Mouse (Mus musculus) limb, embryonic 12.5 days (tissue): ENCODE measurements around the gene Serinc3. TPM values are rescaled to one million over a fixed set of nuclear protein-coding genes. Genes with fewer than 3 reads are reported as not detected.

ENCODE experiments used
- ATAC-seq: fragments of 200-750 bp; cut with Nextera tagmentation; 2 replicates; pipeline ENCODE4 v1.8.0; 2017; ENCODE audit warnings: low read depth, moderate TSS enrichment; ENCODE audit not compliant: insufficient number of reproducible peaks, insufficient read depth, low FRiP score, low TSS enrichment
- H3K27ac ChIP-seq: fragments of 300-500 bp; sonication (generic); 2 replicates; pipeline ENCODE4 v1.5.1; 2016; ENCODE audit warnings: mild to moderate bottlenecking, moderate library complexity
- H3K27me3 ChIP-seq: fragments of 300-500 bp; sonication (generic); 2 replicates; pipeline ENCODE4 v1.6.1; 2016; ENCODE audit warnings: mild to moderate bottlenecking, moderate library complexity
- H3K36me3 ChIP-seq: fragments of 300-500 bp; sonication (generic); 2 replicates; pipeline ENCODE4 v1.6.1; 2016; ENCODE audit warnings: mild to moderate bottlenecking, moderate library complexity
- H3K4me1 ChIP-seq: fragments of 300-500 bp; sonication (generic); replicated peaks from 2 replicates; pipeline ENCODE4 v1.6.1; 2016
- H3K4me2 ChIP-seq: fragments of 300-500 bp; sonication (generic); 2 replicates; pipeline ENCODE4 v1.6.1; 2016; ENCODE audit warnings: mild to moderate bottlenecking, moderate library complexity
- H3K4me3 ChIP-seq: fragments of 300-500 bp; sonication (generic); replicated peaks from 2 replicates; pipeline ENCODE4 v1.5.1; 2016; ENCODE audit warnings: mild to moderate bottlenecking
- H3K9ac ChIP-seq: fragments of 300-500 bp; sonication (generic); replicated peaks from 2 replicates; pipeline ENCODE4 v1.6.1; 2016; ENCODE audit warnings: mild to moderate bottlenecking, moderate library complexity
- H3K9me3 ChIP-seq: fragments of 300-500 bp; sonication (generic); 2 replicates; pipeline ENCODE4 v1.6.1; 2016; ENCODE audit warnings: mild to moderate bottlenecking, moderate library complexity
- WGBS: fragments of 180-500 bp; shearing (Covaris S2); methylation state at CpG from one replicate; pipeline ENCODE4 v1.1.7; 2016; 5-methylcytosine and 5-hydroxymethylcytosine counted together
- polyA plus RNA-seq: library from polyadenylated mRNA; unstranded; fragments of >200 nt; fragmentation: Nextera tagmentation; extraction: Ambion mirVana; gene quantifications from 2 replicates; pipeline ENCODE4 v1.2.1, GENCODE M21; 2016

The Serinc3 gene
- polyA plus RNA-seq, 1 experiment from 2014 or later = 25.4 TPM

GRCm38 (mm10) chr2:163590996-163591395, 53.9 kb downstream of the Serinc3 start:
- Histone ChIP-seq H3K36me3 (no peaks in the 10 kb centered on the region), H3K4me3 (no peak overlapping the region), H3K4me1 (no peaks in the 10 kb centered on the region; the same call in 1 of the 2 replicates), H3K27me3 (no peaks in the 10 kb centered on the region), H3K27ac (no peak overlapping the region), H3K9me3 (no peaks in the 10 kb centered on the region), H3K4me2 (no peak overlapping the region), H3K9ac (no peak overlapping the region)
- 52% methylated on average over 5 of the region's 5 CpGs for WGBS
- no peak for ATAC-seq

DNA sequence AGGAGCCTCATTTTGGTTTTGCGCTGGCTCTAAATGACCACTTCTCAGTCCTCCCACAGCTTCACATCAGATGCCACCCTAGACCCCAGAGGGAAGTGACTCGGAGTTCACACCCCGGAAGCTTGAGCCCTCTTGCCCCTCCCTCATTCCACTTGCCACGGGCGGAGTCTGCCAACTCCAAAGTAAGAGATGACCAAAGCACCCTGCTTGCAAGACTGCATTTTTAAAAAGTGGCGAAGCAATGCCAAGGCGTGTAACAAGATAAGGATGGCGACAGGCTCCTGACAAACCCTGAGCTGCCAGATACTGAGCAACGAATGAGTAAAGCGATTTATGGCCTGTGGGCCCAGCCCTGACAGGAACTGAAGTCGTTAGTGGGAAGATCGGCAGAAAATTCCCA, 54.7 kb downstream of the Serinc3 start:
- Histone ChIP-seq H3K4me1 (no peaks in the 10 kb centered on the region; the same call in 1 of the 2 replicates), H3K9ac (no peak overlapping the region)

DNA sequence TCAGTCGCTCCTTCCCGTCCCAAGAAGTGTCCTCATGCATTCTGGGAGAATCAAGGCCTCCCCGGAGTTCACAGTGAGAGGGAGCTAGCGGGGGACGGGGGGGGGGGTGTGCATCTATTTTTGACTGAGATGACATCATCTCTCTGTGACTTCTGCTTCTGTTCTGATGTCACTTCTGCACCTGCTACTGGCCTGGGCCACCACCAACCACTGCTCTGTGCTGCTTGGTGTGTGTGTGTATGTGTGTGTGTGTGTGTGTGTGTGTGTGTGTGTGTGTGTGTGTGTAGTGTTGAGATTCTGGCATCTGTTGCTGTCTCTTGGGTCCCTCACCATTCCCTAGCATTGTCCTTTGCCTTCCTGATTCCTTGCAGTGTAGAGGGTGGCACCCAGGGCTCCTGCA, 57.4 kb downstream of the Serinc3 start:
- H3K4me3 ChIP-seq = no peak overlapping the region
- ATAC-seq = no peak
- H3K4me2 ChIP-seq = no peak overlapping the region
- H3K27ac ChIP-seq = no peak overlapping the region
- H3K4me1 ChIP-seq = no peaks in the 10 kb centered on the region; the same call in 1 of the 2 replicates
- no peak overlapping the region for H3K9ac ChIP-seq
- no peaks in the 10 kb centered on the region for H3K9me3 ChIP-seq
- no peaks in the 10 kb centered on the region for H3K27me3 ChIP-seq
- H3K36me3 ChIP-seq = no peaks in the 10 kb centered on the region
- WGBS = 80% methylated on average over 5 of the region's 5 CpGs

More for the DNA sequence above, 54.7 kb downstream of the Serinc3 start:
- H3K27me3 ChIP-seq = no peaks in the 10 kb centered on the region
- H3K9me3 ChIP-seq = no peaks in the 10 kb centered on the region
- H3K4me3 ChIP-seq = no peak overlapping the region
- no peak overlapping the region for H3K4me2 ChIP-seq
- WGBS = 61% methylated on average over 12 of the region's 12 CpGs
- no peak overlapping the region for H3K27ac ChIP-seq
- H3K36me3 ChIP-seq = no peaks in the 10 kb centered on the region
- no peak for ATAC-seq

DNA sequence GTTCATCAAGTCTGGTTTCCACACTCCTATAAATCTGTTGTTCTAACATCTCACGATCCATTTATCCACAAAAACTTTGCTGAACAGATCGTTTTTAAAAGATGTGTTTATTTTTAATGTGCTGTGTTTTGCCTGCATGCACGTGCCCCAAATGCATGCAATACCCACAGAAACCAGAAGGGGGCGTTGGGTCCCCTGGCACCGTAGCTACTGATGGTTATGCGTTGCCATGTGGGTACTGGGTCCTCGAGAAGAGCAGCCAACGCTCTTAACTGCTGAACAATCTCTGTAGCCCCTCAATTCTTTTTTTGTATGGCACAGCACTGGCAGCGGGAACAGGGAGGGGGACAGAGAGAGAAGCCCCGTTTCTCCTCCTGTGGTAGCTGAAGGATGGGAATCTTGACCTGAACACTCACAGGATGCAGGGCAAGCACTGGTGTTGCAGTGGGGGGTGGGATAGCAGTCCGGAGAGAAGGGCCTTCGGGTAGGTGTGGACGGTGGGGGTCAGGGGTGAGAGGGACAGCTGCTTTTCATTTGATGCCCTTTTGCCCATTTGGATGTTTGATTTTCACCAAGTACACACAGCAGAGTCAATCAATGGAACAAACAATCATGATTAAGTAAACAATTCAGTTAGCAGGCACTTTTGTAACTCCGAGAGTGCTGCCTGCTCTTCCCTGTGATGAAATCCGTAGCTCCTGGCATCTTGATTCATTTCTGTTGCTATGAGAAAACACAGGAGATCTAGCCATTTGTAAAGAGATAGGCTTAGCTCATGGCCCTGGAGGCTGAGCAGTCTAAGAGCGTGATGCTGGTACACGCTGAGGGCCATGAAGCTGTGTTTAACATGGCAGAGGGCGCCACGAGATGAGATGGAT, 58.3 kb downstream of the Serinc3 start:
- H3K9ac ChIP-seq = no peak overlapping the region
- ATAC-seq = no peak
- no peaks in the 10 kb centered on the region; the same call in 1 of the 2 replicates for H3K4me1 ChIP-seq
- WGBS = 45% methylated on average over 19 of the region's 19 CpGs
- no peak overlapping the region for H3K4me3 ChIP-seq
- no peaks in the 10 kb centered on the region for H3K36me3 ChIP-seq
- no peaks in the 10 kb centered on the region for H3K9me3 ChIP-seq
- H3K4me2 ChIP-seq = no peak overlapping the region
- H3K27me3 ChIP-seq = no peaks in the 10 kb centered on the region
- no peak overlapping the region for H3K27ac ChIP-seq

GRCm38 (mm10) chr2:163584088-163584426, 60.9 kb downstream of the Serinc3 start:
- Histone ChIP-seq H3K4me3 (no peak overlapping the region), H3K27me3 (no peaks in the 10 kb centered on the region), H3K4me2 (no peak overlapping the region), H3K27ac (no peak overlapping the region), H3K4me1 (no peaks in the 10 kb centered on the region), H3K36me3 (no peaks in the 10 kb centered on the region), H3K9me3 (no peaks in the 10 kb centered on the region), H3K9ac (no peak overlapping the region)
- ATAC-seq = no peak
- WGBS = 80% methylated on average over 10 of the region's 10 CpGs

- Histone ChIP-seq H3K9ac (no peak overlapping the region), H3K27me3 (no peaks in the 10 kb centered on the region), H3K4me1 (no peaks in the 10 kb centered on the region), H3K4me3 (no peak overlapping the region), H3K27ac (no peak overlapping the region), H3K36me3 (no peaks in the 10 kb centered on the region), H3K4me2 (no peak overlapping the region), H3K9me3 (no peaks in the 10 kb centered on the region)
- no peak for ATAC-seq
- WGBS = 96% methylated on average over 10 of the region's 10 CpGs
Measured at GRCm38 (mm10) chr2:163583226-163584087, 61.5 kb downstream of the Serinc3 start.

GRCm38 (mm10) chr2:163580069-163580945, 64.6 kb downstream of the Serinc3 start:
- WGBS = 69% methylated on average over 13 of the region's 13 CpGs
- H3K27me3 ChIP-seq = no peaks in the 10 kb centered on the region; the same call in 1 of the 2 replicates
- no peaks in the 10 kb centered on the region for H3K9me3 ChIP-seq
- no peak overlapping the region for H3K4me2 ChIP-seq
- no peak overlapping the region for H3K4me3 ChIP-seq
- no peaks in the 10 kb centered on the region for H3K4me1 ChIP-seq
- no peak overlapping the region for H3K9ac ChIP-seq
- H3K27ac ChIP-seq = no peak overlapping the region
- no peak for ATAC-seq
- H3K36me3 ChIP-seq = no peaks in the 10 kb centered on the region

GRCm38 (mm10) chr2:163577986-163578385, 66.9 kb downstream of the Serinc3 start:
- H3K27me3 ChIP-seq = no peaks in the 10 kb centered on the region; the same call in 1 of the 2 replicates
- H3K4me2 ChIP-seq = no peak overlapping the region
- 86% methylated on average over 2 of the region's 2 CpGs for WGBS
- no peak overlapping the region for H3K4me3 ChIP-seq
- no peak overlapping the region for H3K27ac ChIP-seq
- no peak overlapping the region for H3K9ac ChIP-seq
- H3K36me3 ChIP-seq = no peaks in the 10 kb centered on the region
- H3K9me3 ChIP-seq = no peaks in the 10 kb centered on the region
- no peaks in the 10 kb centered on the region for H3K4me1 ChIP-seq
- no peak for ATAC-seq

- H3K9ac ChIP-seq = no peak overlapping the region
- H3K36me3 ChIP-seq = no peaks in the 10 kb centered on the region
- H3K4me2 ChIP-seq = no peak overlapping the region
- no peaks in the 10 kb centered on the region for H3K4me1 ChIP-seq
- 61% methylated on average over 11 of the region's 11 CpGs for WGBS
- no peaks in the 10 kb centered on the region for H3K9me3 ChIP-seq
- H3K4me3 ChIP-seq = no peak overlapping the region
- H3K27ac ChIP-seq = no peak overlapping the region
- no peak for ATAC-seq
- H3K27me3 ChIP-seq = no peaks in the 10 kb centered on the region; the same call in 1 of the 2 replicates
Measured at GRCm38 (mm10) chr2:163575248-163575647, 69.7 kb downstream of the Serinc3 start.

DNA sequence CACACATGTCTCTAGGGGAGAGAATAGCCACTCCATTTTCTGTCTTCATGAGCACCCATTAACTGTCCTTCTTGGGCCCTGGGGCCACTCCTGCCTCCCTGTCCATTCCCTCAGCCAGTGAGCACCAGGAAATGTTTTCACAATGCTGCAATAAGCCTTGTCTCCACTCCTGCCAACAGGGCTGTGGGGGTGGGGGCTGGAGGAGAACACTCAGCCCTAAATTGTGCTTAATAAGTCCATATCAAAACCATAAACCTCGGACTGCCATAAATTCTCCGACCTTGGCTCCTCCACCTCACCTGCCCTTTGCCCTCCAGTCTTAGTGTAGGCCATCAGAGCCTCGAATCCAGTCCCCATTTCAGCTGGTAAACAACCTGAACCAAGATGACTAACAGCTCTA, 70.6 kb downstream of the Serinc3 start:
- no peak overlapping the region for H3K4me2 ChIP-seq
- no peak for ATAC-seq
- H3K9me3 ChIP-seq = no peaks in the 10 kb centered on the region
- 65% methylated on average over 3 of the region's 3 CpGs for WGBS
- no peaks in the 10 kb centered on the region; the same call in 1 of the 2 replicates for H3K27me3 ChIP-seq
- no peak overlapping the region for H3K27ac ChIP-seq
- no peaks in the 10 kb centered on the region for H3K36me3 ChIP-seq
- no peaks in the 10 kb centered on the region for H3K4me1 ChIP-seq
- no peak overlapping the region for H3K4me3 ChIP-seq
- no peak overlapping the region for H3K9ac ChIP-seq
